Mouse (Mus musculus) stomach, embryonic 15.5 days (tissue): ENCODE results near the gene Ugp2. TPM values are rescaled to one million over a fixed set of nuclear protein-coding genes. Genes with fewer than 3 reads are reported as not detected.
A peak's percentile ranks its signal among the peaks of the same experiment; 100 is the strongest.
"Not testable (repeated sequence)": the region's sequence is repeated elsewhere in the genome, so short reads cannot be mapped to it uniquely, and the experiment has no call there.

Source experiments
- ATAC-seq: fragments of 200-750 bp; cut with Nextera tagmentation; 2 replicates; pipeline ENCODE4 v1.8.0; 2017; ENCODE audit warnings: low read depth, moderate number of reproducible peaks, moderate TSS enrichment; ENCODE audit not compliant: insufficient read depth, low FRiP score
- H3K27ac ChIP-seq: fragments of 300-500 bp; sonication (generic); 2 replicates; pipeline ENCODE4 v1.5.1; 2015; ENCODE audit warnings: mild to moderate bottlenecking, inconsistent platforms
- H3K27me3 ChIP-seq: fragments of 300-500 bp; sonication (generic); replicated peaks from 2 replicates; pipeline ENCODE4 v1.6.1; 2015; ENCODE audit warnings: inconsistent platforms
- H3K36me3 ChIP-seq: fragments of 300-500 bp; sonication (generic); 2 replicates; pipeline ENCODE4 v1.6.1; 2015; ENCODE audit warnings: inconsistent platforms
- H3K4me1 ChIP-seq: fragments of 300-500 bp; sonication (generic); 2 replicates; pipeline ENCODE4 v1.6.1; 2015; ENCODE audit warnings: inconsistent platforms
- H3K4me2 ChIP-seq: fragments of 300-500 bp; sonication (generic); 2 replicates; pipeline ENCODE4 v1.6.1; 2015; ENCODE audit warnings: mild to moderate bottlenecking, inconsistent platforms
- H3K4me3 ChIP-seq: fragments of 300-500 bp; sonication (generic); replicated peaks from 2 replicates; pipeline ENCODE4 v1.5.1; 2015; ENCODE audit warnings: inconsistent platforms
- H3K9ac ChIP-seq: fragments of 300-500 bp; sonication (generic); 2 replicates; pipeline ENCODE4 v1.6.1; 2015; ENCODE audit warnings: inconsistent platforms
- H3K9me3 ChIP-seq: fragments of 300-500 bp; sonication (generic); 2 replicates; pipeline ENCODE4 v1.6.1; 2016; ENCODE audit warnings: inconsistent platforms
- WGBS: fragments of 180-500 bp; shearing (Covaris S2); methylation state at CpG from one replicate; pipeline ENCODE4 v1.1.7; 2015; 5-methylcytosine and 5-hydroxymethylcytosine counted together
- microRNA counts: library from miRNA; unstranded; fragments of <30 nt; microRNA quantifications from one replicate; lab custom pipeline; 2016
- microRNA-seq: library from miRNA; unstranded; fragments of <30 nt; microRNA quantifications from one replicate; pipeline ENCODE4, GENCODE M21; 2016
- polyA plus RNA-seq: library from polyadenylated mRNA; unstranded; fragments of >200 nt; fragmentation: Nextera tagmentation; extraction: Ambion mirVana; gene quantifications from 2 replicates; pipeline ENCODE4 v1.2.1, GENCODE M21; 2015

Ugp2 gene
- polyA plus RNA-seq, 1 experiment from 2014 or later, result 95.2 TPM

DNA sequence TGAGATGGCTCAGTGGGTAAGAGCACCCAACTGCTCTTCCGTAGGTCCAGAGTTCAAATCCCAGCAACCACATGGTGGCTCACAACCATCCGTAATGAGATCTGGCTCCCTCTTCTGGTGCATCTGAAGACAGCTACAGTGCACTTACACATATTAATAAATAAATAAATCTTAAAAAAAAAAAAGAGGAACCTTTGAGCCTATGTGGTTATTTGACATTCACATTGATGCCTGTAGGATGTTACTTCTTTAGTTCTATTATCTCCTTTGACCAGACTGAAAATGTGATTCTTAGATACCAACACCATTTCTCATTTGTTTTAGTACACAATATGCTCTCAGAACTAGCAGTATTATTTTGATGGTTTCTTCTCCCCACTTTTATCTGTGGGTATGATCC lies 82.8 kb downstream of the Ugp2 start:
- not testable (repeated sequence) for H3K4me3 ChIP-seq, H3K9ac ChIP-seq, H3K27ac ChIP-seq, H3K9me3 ChIP-seq, H3K36me3 ChIP-seq, H3K4me1 ChIP-seq, H3K4me2 ChIP-seq, ATAC-seq, H3K27me3 ChIP-seq
- 89% methylated on average over 2 of the region's 2 CpGs for WGBS

GRCm38 (mm10) chr11:21286391-21286790 lies 84.6 kb downstream of the Ugp2 start:
- WGBS, result 64% methylated on average over 3 of the region's 3 CpGs
- Histone ChIP-seq H3K36me3 (no peaks in the 10 kb centered on the region), H3K4me1 (no peaks in the 10 kb centered on the region), H3K9me3 (no peaks in the 10 kb centered on the region), H3K4me2 (no peak overlapping the region), H3K9ac (no peak overlapping the region), H3K4me3 (no peak overlapping the region), H3K27ac (no peak overlapping the region), H3K27me3 (no peaks in the 10 kb centered on the region)
- ATAC-seq, result no peak

- no peak for ATAC-seq
- H3K9me3 ChIP-seq, result no peaks in the 10 kb centered on the region
- H3K4me3 ChIP-seq, result no peak overlapping the region
- 0 out of 2 replicates have a peak, but pooled peaks cover 6% of the 10 kb centered on the region for H3K36me3 ChIP-seq
- H3K4me2 ChIP-seq, result no peak overlapping the region
- H3K9ac ChIP-seq, result no peak overlapping the region
- WGBS, result 86% methylated on average over 2 of the region's 2 CpGs
- H3K27me3 ChIP-seq, result no peaks in the 10 kb centered on the region
- H3K4me1 ChIP-seq, result no peaks in the 10 kb centered on the region
- H3K27ac ChIP-seq, result no peak overlapping the region
Measured at GRCm38 (mm10) chr11:21276151-21276550, 94.8 kb downstream of the Ugp2 start.

MicroRNA genes within 50 kb of the gene (microRNA counts, 519-probe panel; counts per million panel counts)
- microRNA mmu-miR-1933-3p (lab: Ali Mortazavi, UCI) (677 counts per million, percentile 2 among the panel's probes with 10 or more counts), microRNA mmu-miR-1933-5p (lab: Ali Mortazavi, UCI) (345 counts per million, percentile 1 among the panel's probes with 10 or more counts)

Small RNAs within 50 kb of the gene (microRNA-seq; reads per million reads assigned to microRNA genes)
- 0.77 reads per million for gene Mir1933

Other genes starting within 250 kb of the Ugp2 start
- 11.2 and 14.1 TPM in 2 replicates for gene Vps54, start 131.9 kb downstream of the Ugp2 start, polyA plus RNA-seq
- 8.9 and 9.0 TPM in 2 replicates for gene Wdpcp, start 201.0 kb upstream of the Ugp2 start, polyA plus RNA-seq
- gene Mdh1, start 201.2 kb upstream of the Ugp2 start, polyA plus RNA-seq, result 432 and 460 TPM in 2 replicates